Mouse (Mus musculus) right cerebral cortex, postnatal 10 days (tissue): ENCODE measurements around the gene Zfp871.
"Not testable (repeated sequence)": the region's sequence is repeated elsewhere in the genome, so short reads cannot be mapped to it uniquely, and the experiment has no call there.

Experiments
- DNase-seq, 2 experiments: peaks; one replicate each; pipeline ENCODE4 v3.0.0; 2021; ENCODE audit warnings: low spot score in 2 of 2

The Zfp871 gene

DNA sequence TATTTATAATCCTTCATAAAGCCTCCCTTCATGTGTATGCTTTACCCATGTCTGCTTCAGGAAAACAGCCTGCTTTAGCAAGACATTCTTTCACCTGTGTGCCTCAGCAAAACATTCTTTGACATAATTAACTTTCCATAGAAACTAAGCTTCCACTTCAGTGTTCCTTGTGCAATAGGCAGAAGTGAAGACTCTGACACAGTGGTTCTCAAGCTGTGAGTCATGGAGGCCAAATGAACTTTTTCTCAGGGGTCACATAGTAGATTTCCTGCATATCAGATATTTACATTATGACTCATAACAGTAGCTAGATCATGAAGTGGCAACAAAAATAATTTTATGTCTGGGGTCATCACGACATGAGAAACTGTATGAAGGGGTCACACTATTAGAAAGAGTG lies 49.7 kb downstream of the Zfp871 start:
- no peak for DNase-seq

DNA sequence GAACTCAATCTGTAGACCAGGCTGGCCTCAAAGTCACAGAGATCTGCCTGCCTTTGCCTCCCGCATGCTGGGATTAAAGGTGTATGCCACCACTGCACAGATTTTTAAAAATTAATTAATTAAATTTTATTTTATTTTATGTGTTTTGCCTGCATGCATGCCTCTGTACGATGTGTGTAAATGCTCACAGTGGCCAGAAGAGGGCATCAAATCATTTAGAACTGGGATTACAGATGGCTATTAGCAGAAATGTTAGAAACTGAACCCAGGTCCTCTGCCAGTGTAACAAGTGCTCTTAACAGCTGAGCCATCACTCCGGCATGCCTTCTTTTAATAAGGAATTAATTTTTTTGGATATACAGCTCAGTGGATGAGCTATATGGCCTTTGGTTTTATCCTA lies 59.1 kb downstream of the Zfp871 start:
- DNase-seq: no peak

DNA sequence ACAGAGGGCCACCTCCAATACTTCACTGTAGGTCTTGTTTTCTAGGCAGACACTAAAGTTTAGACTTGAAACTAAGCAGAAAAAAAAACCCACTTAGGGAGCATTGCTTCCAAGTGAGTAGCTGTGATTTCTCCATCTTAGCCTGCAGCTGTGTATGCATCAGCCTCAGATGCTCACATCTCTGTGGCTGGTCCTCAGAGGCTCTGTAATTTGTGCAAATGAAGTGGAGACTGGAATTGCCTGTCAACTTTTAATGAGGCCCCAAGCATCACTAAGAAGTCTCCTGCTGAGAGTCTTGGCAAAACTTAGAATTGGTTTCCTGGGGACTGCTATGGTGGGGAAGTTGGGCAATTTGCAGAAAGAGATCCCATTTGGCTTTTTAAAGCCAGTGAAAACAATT lies 61.7 kb downstream of the Zfp871 start:
- not testable (repeated sequence) for DNase-seq

DNA sequence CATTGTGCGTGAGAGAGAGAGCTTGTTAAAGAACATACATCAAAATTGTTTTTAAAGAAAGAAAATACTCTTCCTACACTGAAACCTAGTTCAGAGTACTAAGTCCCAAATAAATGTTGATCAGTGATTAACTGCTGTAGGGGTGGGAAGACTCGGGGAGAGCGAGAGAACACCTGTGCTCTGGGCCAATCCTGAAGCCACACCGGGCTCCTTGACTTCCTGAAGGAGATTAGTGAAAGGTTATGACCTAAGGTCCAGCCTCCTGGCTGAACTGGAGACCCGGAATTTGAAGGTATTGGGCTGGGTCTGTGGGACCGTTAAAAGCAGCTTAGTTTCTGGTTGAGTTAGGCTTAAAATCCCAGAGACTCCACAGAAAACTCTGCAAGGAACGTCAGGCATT lies 65.3 kb downstream of the Zfp871 start:
- no peak for DNase-seq

DNA sequence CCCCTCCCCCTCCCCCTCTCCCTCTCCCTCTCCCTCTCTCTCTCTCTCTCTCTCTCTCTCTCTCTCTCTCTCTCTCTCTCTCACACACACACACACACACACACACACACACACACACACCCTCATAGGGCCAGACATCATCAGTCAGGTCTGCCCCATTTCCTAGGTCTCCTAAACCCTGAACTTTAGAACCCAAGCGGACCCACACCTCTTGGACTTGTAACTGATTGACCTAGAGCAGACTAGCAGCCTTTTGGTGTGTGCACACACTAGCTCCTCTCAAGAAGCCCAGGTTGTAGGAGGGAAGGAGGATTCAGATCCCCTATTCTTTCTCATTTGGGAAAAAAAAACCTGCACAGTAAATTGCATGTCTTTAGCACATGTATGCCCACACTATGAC lies 65.9 kb downstream of the Zfp871 start:
- DNase-seq: not testable (repeated sequence)
